Mouse (Mus musculus): Measurements from ENCODE around the gene Cdkn2d.
A peak's percentile ranks its signal among the peaks of the same experiment; 100 is the strongest.
"Not testable (repeated sequence)": the region's sequence is repeated elsewhere in the genome, so short reads cannot be mapped to it uniquely, and the experiment has no call there.

Cdkn2d gene

DNA sequence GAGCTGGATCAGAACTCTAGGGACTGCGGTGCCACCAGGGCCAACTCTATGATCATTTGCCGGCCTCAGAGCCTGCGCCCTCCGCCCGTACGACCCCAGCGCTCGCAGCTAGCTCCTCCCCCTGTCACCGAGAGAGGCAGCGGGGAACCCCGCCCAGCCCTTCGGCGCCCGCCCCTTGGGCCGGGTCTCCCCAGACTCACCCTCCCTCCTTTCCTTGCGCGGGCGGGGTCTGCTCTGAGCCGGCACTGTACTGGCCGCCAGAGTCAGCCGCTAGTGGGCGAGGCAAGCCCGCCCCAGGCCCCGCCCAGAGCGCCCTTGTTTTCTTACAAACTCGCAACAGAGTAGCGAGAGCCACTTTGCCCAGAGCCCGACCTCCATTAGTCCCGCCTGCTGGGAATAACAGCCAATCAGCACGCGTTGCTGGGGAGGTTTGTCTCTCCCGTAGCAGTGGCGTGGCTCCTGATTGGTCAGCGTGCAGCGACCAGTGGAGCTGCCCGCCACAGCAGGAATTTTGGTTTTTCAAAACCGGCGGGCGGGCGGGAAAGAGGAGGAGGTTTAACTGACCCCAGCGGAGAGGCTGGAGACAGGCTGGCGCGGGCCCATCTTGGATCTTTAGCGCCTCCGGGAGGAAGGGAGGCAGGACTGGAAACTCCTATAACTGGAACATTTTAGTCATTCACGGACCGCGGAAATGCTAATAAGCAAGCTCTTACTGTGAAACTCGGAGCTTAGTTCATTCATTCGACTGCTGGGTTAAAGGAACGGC, at the start of gene Cdkn2d:
Cdkn2d (minus strand) TSS at position 386 of the 766 bp plus-strand sequence.
- DNase-seq = peak; percentile 100

- DNase-seq = no peak
Observed at GRCm38 (mm10) chr9:21340411-21340810, 49.2 kb upstream of the Cdkn2d start.

DNA sequence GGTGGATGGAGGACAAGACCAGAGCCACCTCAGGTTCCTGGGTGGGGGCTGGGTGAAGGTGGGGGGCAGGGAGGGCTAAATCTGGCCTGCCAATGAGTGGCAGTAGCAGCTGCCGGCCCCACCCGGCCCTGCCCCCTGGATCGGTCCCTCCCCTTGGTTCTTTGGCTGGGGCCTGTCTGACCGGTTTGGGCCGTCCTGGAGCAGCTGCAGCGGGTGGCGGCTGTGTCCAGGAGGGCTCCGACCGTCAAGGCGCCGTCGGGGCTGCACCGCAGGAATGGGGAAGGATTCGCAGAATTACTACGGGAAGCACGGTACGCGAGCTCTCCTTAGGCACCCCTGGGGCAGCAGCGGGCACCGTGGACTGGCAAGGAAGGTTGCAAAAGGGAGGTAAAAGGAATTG, 46.4 kb upstream of the Cdkn2d start:
- no peak for DNase-seq

DNA sequence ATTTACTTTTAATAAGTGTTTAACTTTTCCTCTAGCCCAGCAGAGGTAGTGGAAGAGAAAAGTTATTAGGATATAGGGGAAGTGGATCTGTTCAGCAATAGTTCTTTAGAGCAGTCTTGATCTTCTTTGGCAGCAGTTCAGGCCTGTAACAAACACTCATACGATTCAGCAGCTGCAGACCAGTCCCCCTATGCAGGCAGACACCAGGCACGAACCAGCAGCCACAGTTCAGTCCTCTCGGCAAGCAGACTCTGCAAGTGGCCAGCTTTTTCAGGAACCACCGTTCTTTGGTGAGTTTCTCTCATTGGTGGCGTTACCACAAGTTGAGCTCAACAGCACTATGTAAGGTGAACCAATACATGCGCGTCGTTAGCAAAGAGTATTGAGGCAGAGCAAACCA, 45.3 kb upstream of the Cdkn2d start:
- DNase-seq = no peak

- no peak for DNase-seq
Observed at GRCm38 (mm10) chr9:21335391-21335790, 44.2 kb upstream of the Cdkn2d start.

DNA sequence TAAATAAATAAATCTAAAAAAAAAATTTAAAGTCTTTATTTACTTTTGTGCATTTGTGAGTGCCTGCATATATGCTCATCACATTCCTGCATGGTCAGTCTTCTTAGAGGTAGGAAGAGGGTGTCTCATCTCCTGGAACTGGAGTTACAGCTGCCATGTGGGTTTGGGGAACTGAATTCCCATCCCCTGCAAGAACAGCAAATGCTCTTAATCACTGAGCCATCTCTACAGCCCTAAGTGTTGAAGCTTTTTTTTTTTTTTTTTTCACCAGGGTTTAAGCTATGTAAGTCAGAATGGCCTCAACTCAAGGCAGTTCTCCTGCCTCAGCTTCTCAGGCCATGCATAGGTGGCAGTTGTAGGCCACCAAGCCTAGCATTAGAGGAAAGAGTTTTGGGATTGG, 43.5 kb upstream of the Cdkn2d start:
- no peak for DNase-seq

DNA sequence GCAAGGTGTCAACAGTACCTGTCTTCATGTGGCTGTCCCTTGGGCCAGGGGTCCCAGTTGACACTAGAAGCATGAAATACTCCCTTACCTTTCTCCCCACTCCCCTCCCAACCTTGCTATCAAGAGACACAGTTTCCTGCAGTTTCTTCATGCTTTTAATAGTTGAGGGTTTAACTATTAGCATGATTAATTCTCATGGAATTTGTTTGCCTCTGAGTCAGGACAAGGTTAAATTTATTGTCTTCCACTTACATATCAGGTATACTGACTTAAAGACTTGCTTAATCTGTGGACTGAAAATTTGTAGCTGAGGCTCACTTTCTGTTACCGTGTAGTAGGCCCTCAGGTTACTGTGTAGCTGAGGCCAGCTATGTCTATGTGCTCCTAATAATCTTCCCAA, 42.3 kb upstream of the Cdkn2d start:
- DNase-seq = no peak

DNA sequence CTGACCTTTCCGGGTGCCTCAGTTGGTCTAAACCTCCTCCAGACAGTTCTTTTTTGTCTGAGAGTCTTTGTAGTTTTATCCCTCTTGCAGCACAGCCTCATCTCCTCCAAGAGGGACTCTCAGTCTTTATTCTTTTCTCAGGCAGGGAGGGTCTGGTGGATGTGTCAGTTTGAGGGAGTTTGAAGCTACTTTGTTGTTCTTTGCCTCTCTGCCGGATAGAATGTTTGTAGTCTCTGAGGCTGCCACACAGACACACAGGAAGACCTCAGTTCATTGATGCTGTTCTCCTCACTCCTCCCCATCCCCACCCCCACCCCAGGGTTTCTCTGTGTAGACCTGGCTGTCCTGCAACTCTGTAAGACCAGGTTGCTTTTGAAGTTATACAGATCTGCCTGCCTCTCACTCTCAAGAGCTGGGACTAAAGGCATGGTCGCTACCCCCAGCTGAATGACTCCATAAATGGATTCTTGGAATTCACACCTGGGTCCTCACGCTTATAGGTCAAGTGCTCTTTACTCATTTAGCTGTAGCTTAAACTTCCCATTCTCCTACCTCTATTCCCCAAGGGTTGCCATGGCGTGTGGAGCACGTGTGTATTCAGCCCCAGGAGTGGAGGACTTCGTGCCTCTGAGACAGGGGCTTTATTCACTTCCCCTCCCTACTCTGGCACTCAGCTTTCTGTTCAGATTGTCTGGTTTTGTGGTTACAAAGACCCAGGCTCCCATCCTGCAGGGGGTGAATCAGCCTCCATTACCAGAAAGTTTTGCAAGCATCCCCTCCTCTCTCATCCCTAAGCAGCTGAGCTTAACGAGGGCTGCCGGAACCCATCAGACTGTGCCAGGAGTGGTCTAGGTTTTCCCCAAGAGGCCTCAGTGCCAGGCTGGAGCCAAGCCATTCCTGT, 41.2 kb upstream of the Cdkn2d start:
- no peak for DNase-seq

DNA sequence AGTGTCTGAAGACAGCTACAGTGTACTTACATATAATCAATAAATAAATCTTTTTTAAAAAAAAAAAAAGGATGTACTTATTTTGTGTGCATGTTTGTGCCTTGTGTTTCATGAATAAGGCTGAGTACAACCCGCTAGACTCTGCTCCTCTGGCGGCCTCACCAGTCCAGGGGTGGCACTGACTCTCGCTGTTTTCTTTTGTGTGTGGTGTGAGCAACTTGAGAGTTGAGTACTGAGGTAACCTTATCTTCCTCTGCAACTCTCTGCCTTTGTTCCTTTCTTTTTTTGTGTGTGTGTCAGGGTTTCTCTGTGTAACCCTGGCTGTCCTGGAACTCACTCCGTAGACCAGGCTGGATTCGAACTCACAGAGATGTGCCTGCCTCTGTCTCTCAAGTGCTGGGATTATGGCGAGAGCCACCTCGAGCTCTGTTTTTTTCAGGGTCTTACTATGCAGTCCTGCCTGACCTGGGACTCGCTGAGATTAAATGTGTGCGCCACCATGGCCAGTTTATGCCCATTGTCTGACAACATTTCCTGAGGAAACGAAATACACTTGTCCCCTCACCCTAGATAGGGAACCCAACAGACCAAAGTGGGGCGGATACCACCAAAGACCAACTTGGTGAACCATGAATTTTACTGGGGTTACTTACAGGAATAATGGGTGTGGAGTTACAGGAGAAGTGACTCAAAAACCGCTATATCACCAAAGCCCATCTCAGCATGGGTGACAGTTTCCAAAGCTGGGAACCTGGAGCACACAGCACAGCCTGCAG, 40.3 kb upstream of the Cdkn2d start:
- no peak for DNase-seq

- DNase-seq = no peak
Observed at GRCm38 (mm10) chr9:21329699-21330289, 38.6 kb upstream of the Cdkn2d start.

- DNase-seq = no peak
Observed at GRCm38 (mm10) chr9:21329041-21329440, 37.8 kb upstream of the Cdkn2d start.

- no peak for DNase-seq
Observed at GRCm38 (mm10) chr9:21328041-21328440, 36.8 kb upstream of the Cdkn2d start.

DNA sequence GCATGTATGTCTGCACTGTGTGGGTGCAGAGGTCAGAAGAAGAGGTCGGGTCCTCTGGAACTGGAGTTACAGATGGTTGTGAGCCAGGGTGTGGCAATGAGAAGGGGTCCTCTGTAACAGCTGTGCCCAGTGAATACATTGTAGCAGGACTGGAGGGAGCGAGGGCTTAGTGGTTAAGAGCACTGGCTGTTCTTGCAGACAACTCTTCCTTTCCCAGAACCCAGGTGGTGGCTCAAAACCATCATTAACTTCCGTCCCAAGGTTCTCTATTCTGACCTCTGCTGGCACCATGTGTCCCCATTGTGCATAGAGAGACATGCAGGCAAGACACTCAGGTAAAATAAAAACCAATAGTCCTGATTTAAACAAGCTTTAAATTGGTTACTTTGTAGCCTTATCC, 36.4 kb upstream of the Cdkn2d start:
- DNase-seq = no peak

GRCm38 (mm10) chr9:21324269-21324668, 33.1 kb upstream of the Cdkn2d start:
- DNase-seq = peak in 1 of 2 experiments; percentile 28

DNA sequence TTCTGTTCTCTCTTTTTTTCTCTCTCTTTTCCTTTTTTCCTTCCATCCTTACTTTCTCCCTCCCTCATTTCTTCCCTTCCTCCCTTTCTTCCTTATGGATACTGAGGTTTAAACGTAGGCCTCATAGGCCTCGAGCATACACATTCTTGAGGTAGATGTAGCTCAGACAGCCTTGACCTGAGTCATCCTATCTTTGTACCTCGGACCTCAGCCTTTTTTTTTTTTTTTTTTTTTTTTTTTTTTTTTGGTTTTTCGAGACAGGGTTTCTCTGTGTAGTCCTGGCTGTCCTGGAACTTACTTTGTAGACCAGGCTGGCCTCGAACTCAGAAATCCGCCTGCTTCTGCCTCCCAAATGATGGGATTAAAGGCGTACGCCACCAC, 31.7 kb upstream of the Cdkn2d start:
- not testable (repeated sequence) for DNase-seq

- no peak for DNase-seq
Observed at GRCm38 (mm10) chr9:21322211-21322916, 31.2 kb upstream of the Cdkn2d start.

DNA sequence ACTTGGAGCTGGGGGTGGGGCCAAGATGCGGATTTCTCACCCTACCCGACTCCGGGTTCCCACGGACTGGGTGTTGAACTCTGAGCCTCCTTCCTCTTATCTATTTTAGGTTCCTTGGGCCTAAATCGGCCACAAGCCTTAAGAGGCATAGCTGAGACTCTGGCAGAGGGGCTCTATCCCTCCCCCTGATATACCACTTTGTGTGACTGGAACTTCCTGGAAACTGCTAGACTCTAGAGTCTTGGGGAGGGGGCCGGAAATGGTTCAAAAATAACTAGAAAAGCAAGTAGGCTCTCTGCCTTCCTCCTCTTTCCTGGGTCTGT, 30.3 kb upstream of the Cdkn2d start:
- DNase-seq = peak in 1 of 2 experiments; percentile 45

GRCm38 (mm10) chr9:21320619-21321512, 29.7 kb upstream of the Cdkn2d start, which contains the start of gene Slc44a2:
Gene Slc44a2 (plus strand): TSS chr9:21320698.
- peak; percentile 93 to 95 for DNase-seq

DNA sequence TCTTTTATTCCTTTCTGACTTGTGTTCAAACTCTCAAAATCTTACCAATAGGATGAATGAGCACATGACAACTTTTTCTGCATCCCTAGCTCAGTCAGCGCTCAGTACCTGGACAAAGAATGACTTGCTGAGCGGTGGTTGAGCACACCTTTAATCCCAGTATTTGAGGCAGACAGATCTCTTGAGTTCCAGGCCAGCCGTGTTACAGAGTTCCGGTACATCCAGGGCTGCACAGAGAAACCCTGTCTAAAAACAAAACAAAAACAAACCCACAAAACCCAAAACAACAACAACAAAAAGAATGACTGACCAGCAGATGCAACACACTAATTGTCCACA, 29.0 kb upstream of the Cdkn2d start:
- DNase-seq = no peak

DNA sequence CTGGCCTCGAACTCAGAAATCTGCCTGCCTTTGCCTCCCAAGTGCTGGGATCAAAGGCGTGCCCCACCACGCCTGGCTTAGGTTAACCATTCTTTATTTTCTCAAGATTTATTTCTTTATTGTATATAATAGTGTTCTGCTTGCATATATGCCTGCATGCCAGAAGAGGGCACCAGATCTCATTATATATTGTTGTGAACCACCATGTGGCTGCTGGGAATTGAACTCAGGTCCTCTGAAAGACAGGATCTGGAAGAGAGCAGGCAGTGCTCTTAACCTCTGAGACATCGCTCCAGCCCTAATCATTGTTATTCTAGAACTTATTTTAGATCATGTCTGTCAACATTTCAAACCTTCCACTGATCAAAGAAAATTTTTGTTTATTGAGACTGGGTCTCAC, 28.3 kb upstream of the Cdkn2d start:
- DNase-seq = no peak

DNA sequence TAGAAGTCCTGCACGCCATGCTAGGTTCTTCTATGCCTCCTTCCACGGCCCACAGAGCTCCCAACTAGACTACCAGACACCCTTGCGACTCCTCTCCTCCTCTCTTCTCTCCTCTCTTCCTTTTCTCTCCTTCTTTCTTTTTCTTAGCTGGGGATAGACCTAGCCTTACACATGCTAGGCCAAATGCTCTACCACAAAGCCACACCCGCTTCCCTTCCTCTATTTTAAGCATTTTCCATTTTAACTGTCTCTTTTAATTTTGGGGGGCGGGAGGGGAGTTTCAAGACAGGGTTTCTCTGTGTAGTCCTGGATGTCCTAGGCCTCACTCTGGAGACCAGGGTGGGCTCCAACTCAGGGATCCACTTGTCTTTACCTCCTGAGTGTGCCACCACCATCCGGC, 27.6 kb upstream of the Cdkn2d start:
- DNase-seq = no peak
